Mouse (Mus musculus): ENCODE measurements around the gene Trim43b. TPM values are rescaled to one million over a fixed set of nuclear protein-coding genes. Genes with fewer than 3 reads are reported as not detected.
A peak's percentile ranks its signal among the peaks of the same experiment; 100 is the strongest.
"Not testable (repeated sequence)": the region's sequence is repeated elsewhere in the genome, so short reads cannot be mapped to it uniquely, and the experiment has no call there.

The Trim43b gene
- not detected for total RNA-seq (2022)

DNA sequence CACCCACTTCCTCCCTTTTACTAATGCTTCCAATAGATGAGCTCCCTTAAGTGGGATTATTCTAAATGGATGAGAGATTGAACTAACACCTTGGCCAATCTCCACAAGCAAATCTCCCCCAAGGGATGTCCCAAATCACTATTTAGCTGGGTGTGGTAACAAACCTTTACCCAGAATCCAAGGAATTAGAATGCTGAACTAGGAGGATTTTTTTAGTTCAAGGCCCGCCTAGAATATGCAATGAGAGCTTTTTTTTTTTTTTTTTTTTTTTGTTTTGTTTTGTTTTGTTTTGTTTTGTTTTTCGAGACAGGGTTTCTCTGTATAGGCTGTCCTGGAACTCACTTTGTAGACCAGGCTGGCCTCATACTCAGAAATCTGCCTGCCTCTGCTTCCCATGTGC is at the start of gene Trim43b:
Gene Trim43b (minus strand): TSS at position 101 of the 400 bp plus-strand sequence.
- DNase-seq (ENCODE audit: low spot score in 2 of 2), result not testable (repeated sequence)

DNA sequence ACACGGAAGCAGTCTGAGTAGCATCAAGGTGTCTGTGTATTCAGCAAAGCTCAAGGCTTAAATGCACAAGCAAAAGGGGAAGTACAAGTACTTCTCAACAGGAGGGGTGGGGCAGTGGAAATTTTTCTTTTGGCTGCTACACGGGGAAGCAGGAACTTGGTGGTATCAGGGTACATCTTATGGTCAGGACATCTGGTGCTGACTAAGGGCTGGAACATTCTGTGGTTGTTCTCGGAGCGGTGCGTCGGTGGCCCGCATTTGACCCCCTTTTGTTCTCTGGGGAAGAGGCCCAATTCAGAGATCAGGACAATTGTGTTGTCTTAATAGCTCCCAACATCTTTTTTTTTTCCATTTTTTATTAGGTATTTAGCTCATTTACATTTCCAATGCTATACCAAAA is 11.9 kb upstream of the Trim43b start:
- not testable (repeated sequence) for DNase-seq (ENCODE audit: low spot score in 2 of 2)

DNA sequence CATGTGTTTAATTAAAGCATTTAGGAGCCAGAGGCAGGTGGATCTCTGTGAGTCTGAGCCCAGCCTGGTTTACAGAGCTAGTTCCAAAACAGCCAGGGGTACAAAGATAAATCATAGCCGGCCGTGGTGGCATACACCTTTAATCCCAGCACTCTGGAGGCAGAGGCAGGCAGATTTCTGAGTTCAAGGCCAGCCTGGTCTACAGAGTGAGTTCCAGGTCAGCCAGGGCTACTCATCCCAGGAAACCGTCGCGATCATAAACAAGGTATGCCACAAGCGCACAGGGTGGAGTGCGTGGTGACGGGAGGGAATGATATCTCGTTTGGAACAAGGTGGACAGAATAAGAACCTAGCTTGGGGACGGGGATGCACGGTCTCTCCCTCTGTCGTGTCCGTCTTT is 5.9 kb downstream of the Trim43b start:
- not testable (repeated sequence) for DNase-seq (ENCODE audit: low spot score in 2 of 2)

DNA sequence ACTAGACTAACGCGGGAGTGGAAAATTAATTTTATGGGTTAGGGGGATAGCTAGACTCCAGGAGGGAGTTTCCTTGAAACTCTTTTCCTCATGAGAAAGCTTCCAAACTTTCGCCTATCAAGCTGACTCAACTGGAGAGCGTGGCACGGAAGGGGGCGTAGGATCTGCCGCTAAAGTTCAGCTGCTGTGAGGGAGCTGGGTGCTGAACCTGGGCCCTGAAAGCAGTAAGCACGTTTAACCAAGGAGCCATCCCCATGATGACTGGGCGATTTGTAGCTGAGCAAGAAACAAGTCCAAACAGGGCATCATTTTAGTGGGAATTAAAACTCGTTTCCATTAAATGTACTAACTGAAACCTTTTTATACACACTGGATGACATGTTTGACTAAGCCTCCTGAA is 13.0 kb downstream of the Trim43b start:
- DNase-seq (ENCODE audit: low spot score in 2 of 2), result not testable (repeated sequence)

DNA sequence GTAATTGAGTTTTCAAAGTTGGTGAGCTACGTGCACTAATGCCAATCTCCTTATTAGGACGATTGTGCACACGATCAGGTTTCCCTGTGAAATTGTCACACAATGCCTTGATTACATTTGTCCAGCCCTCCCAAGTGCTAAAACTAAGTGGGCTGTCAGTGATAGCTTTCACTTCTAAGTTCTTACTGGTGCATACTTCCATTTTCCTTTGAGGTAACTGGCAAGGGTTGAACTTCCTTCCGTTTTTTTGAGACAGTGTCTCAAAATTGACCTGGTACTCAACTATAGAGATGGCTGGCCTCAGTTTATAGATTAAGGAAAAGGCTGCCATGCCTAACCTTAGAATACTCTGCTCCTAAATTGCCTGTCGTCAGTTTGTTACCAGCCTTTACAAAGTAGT is 16.1 kb downstream of the Trim43b start:
- not testable (repeated sequence) for DNase-seq (ENCODE audit: low spot score in 2 of 2)

DNA sequence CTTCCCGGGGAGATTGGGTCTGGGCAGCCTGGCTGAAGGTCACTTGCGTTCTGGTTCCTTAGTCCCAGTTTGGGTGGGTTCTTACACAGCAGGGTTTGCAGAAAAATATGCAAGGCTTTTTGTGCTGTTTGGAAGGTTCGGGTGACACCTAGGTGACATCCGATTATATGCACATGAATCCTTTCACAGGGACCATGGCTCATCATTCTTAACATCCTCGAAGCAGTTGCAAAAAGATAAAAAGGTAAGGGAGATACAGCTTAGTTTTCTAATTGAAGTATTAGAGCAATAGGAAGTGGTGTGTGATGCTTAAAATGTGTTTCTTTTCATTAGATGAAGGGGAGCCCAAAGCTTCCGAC is 25.5 kb downstream of the Trim43b start:
- not testable (repeated sequence) for DNase-seq (ENCODE audit: low spot score in 2 of 2)

DNA sequence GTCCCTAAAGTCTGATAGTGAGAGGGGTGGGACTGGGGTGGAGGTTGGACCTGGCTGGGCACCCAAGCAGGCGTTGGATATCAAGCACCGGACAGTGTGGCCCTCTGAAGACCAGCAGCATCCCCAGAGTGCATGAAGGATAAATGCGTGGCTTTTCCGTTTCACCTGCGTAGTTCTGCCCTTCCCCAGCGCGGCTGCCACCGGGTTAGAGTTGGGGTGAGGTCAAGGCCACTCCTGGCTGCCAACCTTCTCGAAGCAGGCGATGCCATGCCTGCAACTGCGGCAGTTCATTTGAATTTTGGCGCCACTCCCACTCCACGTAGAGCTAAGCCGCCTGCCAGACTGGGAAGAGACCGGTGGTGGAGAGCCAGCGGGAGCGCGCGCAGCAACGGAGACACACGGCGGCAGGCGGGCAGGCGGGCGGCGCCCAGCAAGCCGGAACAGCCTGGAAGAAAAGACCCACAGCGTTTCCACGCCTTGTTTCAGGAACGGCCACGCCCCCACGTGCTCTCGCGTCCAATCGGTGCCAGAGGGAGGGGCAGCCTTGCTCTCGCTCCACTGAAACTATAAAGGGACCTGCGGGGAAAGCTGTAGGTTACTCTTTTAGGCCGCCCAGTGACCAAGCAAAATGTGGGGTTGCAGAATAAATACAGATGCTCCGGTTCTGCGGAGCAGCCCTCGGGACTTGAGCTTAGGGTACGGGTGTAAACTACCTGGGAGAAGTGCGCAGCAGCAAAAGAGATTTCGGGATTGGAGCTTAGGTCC is 26.1 kb downstream of the Trim43b start:
- DNase-seq (ENCODE audit: low spot score in 2 of 2), result peak; percentile 40 to 67

Other genes starting within 250 kb of the Trim43b start
- gene Bcl2a1a, start 135.9 kb downstream of the Trim43b start, total RNA-seq (2022), result not detected
- gene Bcl2a1b, start 106.4 kb upstream of the Trim43b start, total RNA-seq (2022), result not detected
- not detected for gene Gm29094, start 106.5 kb upstream of the Trim43b start, total RNA-seq (2022)
- gene Mthfs, start 117.8 kb upstream of the Trim43b start, total RNA-seq (2022), result 10 to 100 TPM; 11.9 to 15.4 (median 14.4) TPM